In the genomic region with DNA sequence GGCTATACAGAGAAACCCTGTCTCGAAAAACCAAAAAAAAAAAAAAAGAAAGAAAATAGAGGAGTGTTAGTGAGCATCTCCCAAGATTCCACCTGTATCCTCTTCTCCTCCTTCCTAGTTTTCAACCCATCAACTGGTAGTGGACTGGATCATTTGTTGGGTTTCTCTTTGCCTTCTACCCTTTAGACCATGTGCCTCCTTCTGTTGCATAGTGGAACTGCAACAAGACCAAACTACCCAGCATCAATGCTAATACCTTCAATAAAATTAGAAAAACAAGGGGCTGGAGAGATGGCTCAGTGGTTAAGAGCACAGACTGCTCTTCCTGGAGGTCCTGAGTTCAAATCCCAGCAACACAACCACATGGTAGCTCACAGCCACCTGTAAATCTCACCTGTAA, we compare ENCODE assay signal across 8 mouse cellular contexts. TPM values are rescaled to one million over a fixed set of nuclear protein-coding genes. Genes with fewer than 3 reads are reported as not detected.
DNase-seq lines count a peak whose midpoint lies in the region; ATAC-seq and TF ChIP-seq lines count a peak whose summit lies in the region.
"Not testable (repeated sequence)": the region's sequence is repeated elsewhere in the genome, so short reads cannot be mapped to it uniquely, and the experiment has no call there.

No protein-coding gene starts in this region.

- H3K36me3 ChIP-seq in MEL (ENCODE audit: control insufficient read depth in 1 of 2, insufficient read depth in 2 of 2, low read length in 2 of 2); heart, adult 2 months (ENCODE audit: control insufficient read depth, insufficient read depth, low read length); kidney, adult 2 months (ENCODE audit: control insufficient read depth, insufficient read depth, low read length); liver, postnatal 0 days (replicated peaks; ENCODE audit: insufficient read depth, low read length): not testable (repeated sequence)

- not testable (repeated sequence) for TF ChIP-seq EP300 in MEL (IDR thresholded peaks at IDR 0.05; ENCODE audit: low read depth in 1 of 2, low read length in 2 of 2); heart, adult 2 months (IDR thresholded peaks at IDR 0.05; ENCODE audit: insufficient read depth, low read depth, low read length); liver, postnatal 0 days (IDR thresholded peaks at IDR 0.05; ENCODE audit: low read depth)

- not testable (repeated sequence) for H3K4me3 ChIP-seq in MEL (ENCODE audit: control insufficient read depth in 1 of 2, insufficient read depth in 1 of 2, low read depth in 2 of 2, low read length in 2 of 2); heart, adult 2 months; kidney, adult 2 months (ENCODE audit: insufficient read depth, low read depth, low read length); liver, postnatal 0 days (ENCODE audit: low read depth, low read length)

- H3K4me1 ChIP-seq in MEL (ENCODE audit: control insufficient read depth in 1 of 2, insufficient read depth in 2 of 2, low read length in 2 of 2); heart, adult 2 months (ENCODE audit: control insufficient read depth, insufficient read depth, low read length); kidney, adult 2 months (ENCODE audit: control insufficient read depth, insufficient read depth, low read length); liver, postnatal 0 days (ENCODE audit: insufficient read depth): not testable (repeated sequence)

- not testable (repeated sequence) for TF ChIP-seq POLR2A in MEL (IDR thresholded peaks at IDR 0.05; ENCODE audit: control insufficient read depth in 1 of 2, insufficient read depth in 1 of 2, low read depth in 1 of 2, low read length in 2 of 2, poor library complexity in 1 of 2); heart, adult 2 months (IDR thresholded peaks at IDR 0.05; ENCODE audit: insufficient read depth, low read depth, low read length); kidney, adult 2 months (IDR thresholded peaks at IDR 0.05; ENCODE audit: low read depth, low read length)

- H3K79me2 ChIP-seq in MEL (ENCODE audit: control insufficient read depth, insufficient read depth, low read length, poor library complexity); heart, adult 2 months (replicated peaks; ENCODE audit: control insufficient read depth, insufficient read depth, low read length): not testable (repeated sequence)

- peak; percentile 21 to 73 (median 61); a peak in 4 of 6 replicates for TF ChIP-seq CTCF in MEL (IDR thresholded peaks at IDR 0.05 in 2 of 3, conservative IDR thresholded peaks at IDR 0.05 in 1 of 3; ENCODE audit: control insufficient read depth in 1 of 3, insufficient read depth in 1 of 3, low read depth in 2 of 3, low read length in 3 of 3, poor library complexity in 1 of 3, severe bottlenecking in 1 of 3)
- TF ChIP-seq CTCF in heart, adult 2 months (IDR thresholded peaks at IDR 0.05) = peak; percentile 71
- not testable (repeated sequence) for TF ChIP-seq CTCF in kidney, adult 2 months (conservative IDR thresholded peaks at IDR 0.05; ENCODE audit: insufficient read depth, insufficient read length, low read depth, low read length)
- peak; percentile 79 for TF ChIP-seq CTCF in liver, postnatal 0 days (IDR thresholded peaks at IDR 0.05; ENCODE audit: low read depth)

- WGBS in heart, adult 2 months = 50% methylated on average over 1 of the region's 1 CpGs
- 60% methylated on average over 1 of the region's 1 CpGs for WGBS in kidney, adult 2 months
- WGBS in liver, postnatal 0 days (ENCODE audit: insufficient replicate concordance) = 60% methylated on average over 1 of the region's 1 CpGs

- H3K9me3 ChIP-seq in MEL (replicated peaks; ENCODE audit: insufficient read depth, low read length); liver, postnatal 0 days (ENCODE audit: low read length): not testable (repeated sequence)

- DNase-seq in 416B (ENCODE audit: low read depth) (peak; percentile 58), MEL (ENCODE audit: low read depth, low spot score) (peak; percentile 61)
- peak; percentile 24 to 57 for DNase-seq in cerebellum, postnatal 14 days
- DNase-seq in heart, adult 2 months = not testable (repeated sequence)
- DNase-seq in kidney, adult 2 months = peak; percentile 40
- peak; percentile 31 for DNase-seq in liver, postnatal 0 days
- DNase-seq in testis, postnatal 10 days (ENCODE audit: low spot score) = peak; percentile 60

- peak; percentile 57 for ATAC-seq in liver, postnatal 0 days
- ATAC-seq in megakaryocyte-erythroid progenitor cell, adult 5-6 weeks (replicated peaks; ENCODE audit: low FRiP score, low TSS enrichment, poor library complexity, severe bottlenecking) = 0 out of 2 replicates have a peak, but pooled peaks have one; percentile 67

- not testable (repeated sequence) for H3K27me3 ChIP-seq in MEL (ENCODE audit: control insufficient read depth in 1 of 2, insufficient read depth in 2 of 2, low read length in 2 of 2); heart, adult 2 months (ENCODE audit: control insufficient read depth, insufficient read depth, low read length); kidney, adult 2 months (replicated peaks; ENCODE audit: control insufficient read depth, insufficient read depth, low read length); liver, postnatal 0 days (ENCODE audit: insufficient read depth, low read length)

- intact Hi-C loops in heart, adult 2 months (cut with DNase I) = loop anchor here (5.0 kb wide), 2 partner anchors 104 to 279 kb away; no protein-coding TSS in a partner anchor

- not testable (repeated sequence) for H3K27ac ChIP-seq in MEL (ENCODE audit: control insufficient read depth, low read depth, low read length); heart, adult 2 months; kidney, adult 2 months (ENCODE audit: insufficient read depth, low read depth, low read length); liver, postnatal 0 days (ENCODE audit: low read depth)

- peak; percentile 71 for TF ChIP-seq RAD21 in MEL (IDR thresholded peaks at IDR 0.05; ENCODE audit: low read depth, low read length)

- H3K4me2 ChIP-seq in liver, postnatal 0 days (ENCODE audit: low read depth, low read length) = not testable (repeated sequence)

- not testable (repeated sequence) for H3K9ac ChIP-seq in MEL (ENCODE audit: control insufficient read depth, low read depth, low read length, poor library complexity, severe bottlenecking); heart, adult 2 months (ENCODE audit: low read depth, low read length); liver, postnatal 0 days (replicated peaks)

TF ChIP-seq in MEL, 35 proteins besides CTCF, POLR2A, EP300 and RAD21:
- TF ChIP-seq ZC3H11A (IDR thresholded peaks at IDR 0.05; ENCODE audit: low read depth, low read length) (peak; percentile 79), SMC3 (IDR thresholded peaks at IDR 0.05; ENCODE audit: low read depth, low read length) (peak; percentile 94), ZNF384 (IDR thresholded peaks at IDR 0.05; ENCODE audit: low read depth, low read length) (peak; percentile 8; the same call in 1 of the 2 replicates), TBP (IDR thresholded peaks at IDR 0.05; ENCODE audit: low read depth, low read length) (0 out of 2 replicates have a peak, but pooled peaks have one; percentile 45)

RNA-seq across cellular contexts. Expression of a gene that starts 8.8 kb away (rescaled TPM):
- 533 and 601 TPM in 2 replicates for total RNA-seq in MEL (2012; rRNA removed)
- 10 to 100 TPM in 1 of 2 experiments, not detected in 1; 43.2 TPM for polyA plus RNA-seq in MEL (2012; ENCODE audit: insufficient read depth in 1 of 2, insufficient read length in 2 of 2, low read depth in 1 of 2, low replicate concordance in 2 of 2, missing spikeins in 1 of 2)
- 10 to 100 TPM; 29.2 to 31.4 TPM for total RNA-seq in heart, adult 2 months (2021)
- 12.5 and 20.4 TPM in 2 replicates for polyA plus RNA-seq in heart, adult 2 months (2012; rRNA removed)
- polyA plus RNA-seq in kidney, adult 2 months (2012; rRNA removed) = 16.3 and 21.5 TPM in 2 replicates
- polyA plus RNA-seq in liver, postnatal 0 days (2015; fragmentation: Nextera tagmentation; extraction: Ambion mirVana) = 20.2 TPM in 2 replicates
- total RNA-seq in megakaryocyte-erythroid progenitor cell, adult 5-6 weeks (2014; fragmentation: Nextera tagmentation) = 494 and 673 TPM in 2 replicates
- total RNA-seq in megakaryocyte-erythroid progenitor cell, adult 5-6 weeks (2017) = 307 and 371 TPM in 2 replicates

RNA-seq across cellular contexts. Expression of a gene that starts 16.6 kb away (rescaled TPM):
- 4.6 and 5.4 TPM in 2 replicates for total RNA-seq in MEL (2012; rRNA removed)
- polyA plus RNA-seq in MEL (2012; ENCODE audit: insufficient read depth in 1 of 2, insufficient read length in 2 of 2, low read depth in 1 of 2, low replicate concordance in 2 of 2, missing spikeins in 1 of 2) = 1 to 10 TPM in 1 of 2 experiments, not detected in 1; 8.4 TPM
- total RNA-seq in heart, adult 2 months (2021) = 10 to 100 TPM; 20.5 to 21.7 TPM
- polyA plus RNA-seq in heart, adult 2 months (2012; rRNA removed) = 7.4 and 11.6 TPM in 2 replicates
- 37.3 and 39.0 TPM in 2 replicates for polyA plus RNA-seq in kidney, adult 2 months (2012; rRNA removed)
- polyA plus RNA-seq in liver, postnatal 0 days (2015; fragmentation: Nextera tagmentation; extraction: Ambion mirVana) = 68.4 and 73.5 TPM in 2 replicates
- 24.7 and 26.1 TPM in 2 replicates for total RNA-seq in megakaryocyte-erythroid progenitor cell, adult 5-6 weeks (2014; fragmentation: Nextera tagmentation)
- total RNA-seq in megakaryocyte-erythroid progenitor cell, adult 5-6 weeks (2017) = 14.4 and 20.7 TPM in 2 replicates
